Mouse (Mus musculus) ES-Bruce4 (cell line): ENCODE results near the gene Gm13275. TPM values are rescaled to one million over a fixed set of nuclear protein-coding genes. Genes with fewer than 3 reads are reported as not detected.
"Not testable (repeated sequence)": the region's sequence is repeated elsewhere in the genome, so short reads cannot be mapped to it uniquely, and the experiment has no call there.

Source experiments
- H3K27ac ChIP-seq: 2 replicates; pipeline ENCODE4 v1.5.1; 2012; ENCODE audit warnings: low read length, inconsistent platforms; ENCODE audit not compliant: insufficient read depth
- H3K27me3 ChIP-seq: 2 replicates; pipeline ENCODE4 v1.6.1; 2012; ENCODE audit warnings: mild to moderate bottlenecking, low read length, inconsistent platforms; ENCODE audit not compliant: control insufficient read depth, poor library complexity, insufficient read depth, severe bottlenecking
- H3K36me3 ChIP-seq: 2 replicates; pipeline ENCODE4 v1.6.1; 2012; ENCODE audit warnings: inconsistent platforms, mild to moderate bottlenecking, low read length, moderate library complexity; ENCODE audit not compliant: control insufficient read depth, poor library complexity, insufficient read depth, severe bottlenecking
- H3K4me1 ChIP-seq: one replicate; pipeline ENCODE4 v1.8.1; 2011; ENCODE audit warnings: low read length; ENCODE audit not compliant: control insufficient read depth, insufficient read depth
- H3K4me3 ChIP-seq: 2 replicates; pipeline ENCODE4 v1.5.1; 2011; ENCODE audit warnings: low read depth, mild to moderate bottlenecking, low read length
- H3K9ac ChIP-seq: 2 replicates; pipeline ENCODE4 v1.6.1; 2012; ENCODE audit warnings: low read depth, mild to moderate bottlenecking, inconsistent platforms; ENCODE audit not compliant: poor library complexity, severe bottlenecking
- H3K9me3 ChIP-seq: replicated peaks from 2 replicates; pipeline ENCODE4 v1.6.1; 2012; ENCODE audit warnings: mild to moderate bottlenecking, low read length, inconsistent platforms; ENCODE audit not compliant: control insufficient read depth, poor library complexity, insufficient read depth, severe bottlenecking
- CTCF ChIP-seq: IDR thresholded peaks from one replicate; pipeline ENCODE4 v1.8.1; 2011; ENCODE audit warnings: low read depth, low read length
- polyA plus RNA-seq: library from polyadenylated mRNA; stranded (reverse); fragments of >200 nt; gene quantifications from 2 replicates; pipeline ENCODE4 v1.2.4, GENCODE M21; 2011; ENCODE audit warnings: low read depth; ENCODE audit not compliant: missing spikeins, insufficient read depth, insufficient read length

Gene Gm13275
- polyA plus RNA-seq, 1 experiment = not detected

DNA sequence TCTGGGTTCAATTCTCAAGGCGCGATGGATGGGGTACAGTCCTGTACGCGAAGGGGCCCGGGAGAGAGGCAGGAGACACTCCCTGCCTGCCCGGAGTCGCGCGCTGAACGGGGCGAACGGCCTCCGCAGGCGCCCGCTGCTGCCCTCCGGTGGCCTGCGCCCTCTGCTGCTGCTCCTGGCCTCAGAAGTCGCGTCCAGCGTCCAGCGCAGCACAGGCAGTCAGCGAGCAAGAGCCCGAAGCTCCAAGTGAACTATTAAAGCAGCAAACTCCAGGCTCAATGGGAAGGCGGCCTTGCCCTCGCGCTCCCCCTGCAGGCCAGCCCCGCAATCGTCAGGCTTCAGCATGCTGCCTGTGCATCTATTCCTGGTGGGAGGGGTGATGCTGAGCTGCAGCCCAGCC lies 33.9 kb upstream of the Gm13275 start:
- not testable (repeated sequence) for H3K36me3 ChIP-seq, H3K9ac ChIP-seq, H3K9me3 ChIP-seq, H3K4me1 ChIP-seq, H3K27me3 ChIP-seq, H3K27ac ChIP-seq
- H3K4me3 ChIP-seq = peak overlapping the region; percentile 28
- TF ChIP-seq CTCF = peak; percentile 12

DNA sequence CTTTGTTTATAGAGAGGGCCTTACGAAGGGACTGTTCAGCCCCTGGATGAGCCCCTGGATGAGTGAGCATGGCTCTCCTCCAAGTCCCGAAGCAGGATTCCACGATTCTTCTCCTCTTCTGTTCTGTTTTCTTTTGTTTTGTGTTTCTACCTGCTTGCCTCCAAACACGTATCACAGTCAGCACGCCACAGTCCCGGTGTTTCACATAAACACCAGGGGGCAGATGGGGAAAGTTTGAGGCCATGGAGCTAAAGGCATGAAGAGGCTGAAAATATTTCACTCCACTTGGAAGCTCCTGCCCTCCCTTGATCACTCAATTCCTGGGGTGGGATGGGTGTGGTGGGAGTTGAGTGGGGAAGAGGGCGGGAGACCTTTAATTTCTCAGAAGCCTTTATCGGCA lies 32.5 kb upstream of the Gm13275 start:
- H3K9me3 ChIP-seq, H3K27me3 ChIP-seq, H3K27ac ChIP-seq, H3K9ac ChIP-seq, H3K4me3 ChIP-seq, H3K4me1 ChIP-seq, H3K36me3 ChIP-seq: not testable (repeated sequence)

DNA sequence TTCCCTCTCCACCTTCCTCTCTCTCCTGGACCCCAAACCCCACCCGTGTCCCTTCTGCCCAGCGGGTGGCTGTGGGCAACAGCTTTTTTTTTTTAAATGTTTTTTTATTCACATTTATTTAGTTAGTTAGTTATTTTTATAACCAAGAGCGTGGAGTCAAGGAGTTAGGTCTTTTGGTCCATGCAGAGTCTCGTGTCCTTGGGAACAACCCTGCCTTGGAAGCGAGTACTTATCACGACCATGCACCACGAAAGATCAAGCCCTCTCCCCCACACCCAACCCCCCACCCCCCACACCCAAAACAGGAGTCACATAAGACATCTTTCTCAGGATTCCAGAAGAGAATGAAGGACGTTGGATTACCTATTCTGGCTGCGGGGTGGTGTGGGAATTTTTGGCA lies 31.9 kb upstream of the Gm13275 start:
- not testable (repeated sequence) for H3K9me3 ChIP-seq, H3K36me3 ChIP-seq, H3K27ac ChIP-seq, H3K9ac ChIP-seq, H3K4me3 ChIP-seq, H3K4me1 ChIP-seq, H3K27me3 ChIP-seq

DNA sequence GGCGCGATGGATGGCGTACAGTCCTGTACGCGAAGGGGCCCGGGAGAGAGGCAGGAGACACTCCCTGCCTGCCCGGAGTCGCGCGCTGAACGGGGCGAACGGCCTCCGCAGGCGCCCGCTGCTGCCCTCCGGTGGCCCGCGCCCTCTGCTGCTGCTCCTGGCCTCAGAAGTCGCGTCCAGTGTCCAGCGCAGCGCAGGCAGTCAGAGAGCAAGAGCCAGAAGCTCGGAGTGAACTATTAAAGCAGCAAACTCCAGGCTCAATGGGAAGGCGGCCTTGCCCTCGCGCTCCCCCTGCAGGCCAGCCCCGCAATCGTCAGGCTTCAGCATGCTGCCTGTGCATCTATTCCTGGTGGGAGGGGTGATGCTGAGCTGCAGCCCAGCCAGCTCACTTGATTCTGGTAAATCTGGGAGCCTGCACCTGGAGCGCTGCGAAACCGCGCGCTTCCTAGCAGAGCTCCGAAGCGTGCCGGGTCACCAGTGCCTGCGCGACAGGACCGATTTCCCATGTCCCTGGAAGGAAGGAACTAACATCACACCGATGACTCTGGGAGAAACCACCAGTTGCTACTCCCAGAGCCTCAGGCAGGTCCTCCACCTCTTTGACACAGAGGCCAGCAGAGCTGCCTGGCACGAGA lies 30.8 kb upstream of the Gm13275 start:
- H3K27ac ChIP-seq, H3K9me3 ChIP-seq, H3K27me3 ChIP-seq, H3K4me1 ChIP-seq, H3K36me3 ChIP-seq: not testable (repeated sequence)
- Histone ChIP-seq H3K4me3 (peak overlapping the region; percentile 39), H3K9ac (peak overlapping the region; percentile 68; the same call in 1 of the 2 replicates)
- peak; percentile 2 for TF ChIP-seq CTCF

DNA sequence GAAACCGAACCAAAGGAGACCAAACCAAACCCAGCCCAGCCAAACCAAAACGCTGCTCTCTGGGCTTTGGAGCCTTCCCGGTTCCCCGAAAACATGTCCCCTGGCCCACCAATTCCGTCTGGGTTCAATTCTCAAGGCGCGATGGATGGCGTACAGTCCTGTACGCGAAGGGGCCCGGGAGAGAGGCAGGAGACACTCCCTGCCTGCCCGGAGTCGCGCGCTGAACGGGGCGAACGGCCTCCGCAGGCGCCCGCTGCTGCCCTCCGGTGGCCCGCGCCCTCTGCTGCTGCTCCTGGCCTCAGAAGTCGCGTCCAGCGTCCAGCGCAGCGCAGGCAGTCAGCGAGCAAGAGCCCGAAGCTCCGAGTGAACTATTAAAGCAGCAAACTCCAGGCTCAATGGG lies 20.8 kb upstream of the Gm13275 start, which contains the start of gene Gm13290:
Gene Gm13290 (plus strand): TSS at position 301 of the 400 bp plus-strand sequence.
- not testable (repeated sequence) for H3K36me3 ChIP-seq, H3K4me3 ChIP-seq, H3K27ac ChIP-seq, H3K9me3 ChIP-seq, H3K27me3 ChIP-seq, H3K4me1 ChIP-seq, H3K9ac ChIP-seq

DNA sequence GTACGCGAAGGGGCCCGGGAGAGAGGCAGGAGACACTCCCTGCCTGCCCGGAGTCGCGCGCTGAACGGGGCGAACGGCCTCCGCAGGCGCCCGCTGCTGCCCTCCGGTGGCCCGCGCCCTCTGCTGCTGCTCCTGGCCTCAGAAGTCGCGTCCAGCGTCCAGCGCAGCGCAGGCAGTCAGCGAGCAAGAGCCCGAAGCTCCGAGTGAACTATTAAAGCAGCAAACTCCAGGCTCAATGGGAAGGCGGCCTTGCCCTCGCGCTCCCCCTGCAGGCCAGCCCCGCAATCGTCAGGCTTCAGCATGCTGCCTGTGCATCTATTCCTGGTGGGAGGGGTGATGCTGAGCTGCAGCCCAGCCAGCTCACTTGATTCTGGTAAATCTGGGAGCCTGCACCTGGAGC lies 17.7 kb upstream of the Gm13275 start, which contains the start of gene Gm13289:
Gene Gm13289 (plus strand): TSS at position 301 of the 400 bp plus-strand sequence.
- H3K9ac ChIP-seq, H3K36me3 ChIP-seq, H3K27ac ChIP-seq, H3K4me1 ChIP-seq, H3K4me3 ChIP-seq, H3K9me3 ChIP-seq, H3K27me3 ChIP-seq: not testable (repeated sequence)

DNA sequence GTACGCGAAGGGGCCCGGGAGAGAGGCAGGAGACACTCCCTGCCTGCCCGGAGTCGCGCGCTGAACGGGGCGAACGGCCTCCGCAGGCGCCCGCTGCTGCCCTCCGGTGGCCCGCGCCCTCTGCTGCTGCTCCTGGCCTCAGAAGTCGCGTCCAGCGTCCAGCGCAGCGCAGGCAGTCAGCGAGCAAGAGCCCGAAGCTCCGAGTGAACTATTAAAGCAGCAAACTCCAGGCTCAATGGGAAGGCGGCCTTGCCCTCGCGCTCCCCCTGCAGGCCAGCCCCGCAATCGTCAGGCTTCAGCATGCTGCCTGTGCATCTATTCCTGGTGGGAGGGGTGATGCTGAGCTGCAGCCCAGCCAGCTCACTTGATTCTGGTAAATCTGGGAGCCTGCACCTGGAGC lies 14.7 kb upstream of the Gm13275 start, which contains the start of gene Gm13272:
Gene Gm13272 (plus strand): TSS at position 301 of the 400 bp plus-strand sequence.
- not testable (repeated sequence) for H3K9me3 ChIP-seq, H3K36me3 ChIP-seq, H3K27me3 ChIP-seq, H3K9ac ChIP-seq, H3K27ac ChIP-seq, H3K4me1 ChIP-seq, H3K4me3 ChIP-seq

DNA sequence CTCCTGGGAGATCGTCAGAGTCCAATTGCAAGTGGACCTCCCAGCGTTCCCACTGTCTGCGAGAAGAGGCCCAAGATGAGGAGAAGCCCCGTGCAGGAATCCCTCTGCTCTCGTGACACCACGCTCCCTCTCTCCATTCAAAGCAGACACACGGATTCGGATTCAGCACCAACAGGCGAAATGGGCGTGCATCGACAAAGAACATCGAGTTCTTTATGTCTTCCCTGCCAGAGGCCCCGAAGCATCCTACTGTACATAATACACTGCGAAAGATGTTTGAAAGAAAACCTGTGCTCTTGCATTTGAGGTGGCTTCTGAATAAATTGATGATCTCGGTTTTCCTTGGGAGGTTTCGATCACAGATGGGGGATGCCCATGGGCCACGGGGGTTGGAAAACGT lies 14.0 kb upstream of the Gm13275 start:
- not testable (repeated sequence) for H3K9ac ChIP-seq, H3K27ac ChIP-seq, H3K36me3 ChIP-seq, H3K4me1 ChIP-seq, H3K9me3 ChIP-seq, H3K27me3 ChIP-seq, H3K4me3 ChIP-seq

DNA sequence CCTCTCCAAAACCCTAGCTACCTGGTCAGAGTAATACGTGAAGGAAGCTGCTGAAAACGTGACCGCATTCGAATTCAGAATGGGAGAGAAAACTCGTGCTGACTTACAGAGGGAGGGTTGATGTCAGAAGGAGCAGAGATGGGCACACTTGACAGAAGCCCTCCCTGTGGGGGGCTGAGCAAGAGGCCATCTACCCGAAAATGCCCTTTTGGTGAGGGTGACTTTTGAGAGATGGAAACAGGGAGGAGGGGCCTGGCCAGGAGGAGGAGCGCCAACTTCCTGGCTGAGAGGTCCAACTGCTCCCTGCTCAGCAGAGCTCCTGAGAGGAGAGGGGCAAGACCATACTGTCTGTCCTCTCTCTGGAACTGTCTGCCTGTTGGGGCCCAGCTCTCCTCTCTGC lies 12.5 kb upstream of the Gm13275 start, which contains the start of gene Ifnz:
Gene Ifnz (plus strand): TSS at position 301 of the 400 bp plus-strand sequence.
- H3K9me3 ChIP-seq, H3K4me1 ChIP-seq, H3K27ac ChIP-seq, H3K27me3 ChIP-seq, H3K9ac ChIP-seq, H3K36me3 ChIP-seq: not testable (repeated sequence)
- H3K4me3 ChIP-seq = peak within 1 kb of the TSS; percentile 51

DNA sequence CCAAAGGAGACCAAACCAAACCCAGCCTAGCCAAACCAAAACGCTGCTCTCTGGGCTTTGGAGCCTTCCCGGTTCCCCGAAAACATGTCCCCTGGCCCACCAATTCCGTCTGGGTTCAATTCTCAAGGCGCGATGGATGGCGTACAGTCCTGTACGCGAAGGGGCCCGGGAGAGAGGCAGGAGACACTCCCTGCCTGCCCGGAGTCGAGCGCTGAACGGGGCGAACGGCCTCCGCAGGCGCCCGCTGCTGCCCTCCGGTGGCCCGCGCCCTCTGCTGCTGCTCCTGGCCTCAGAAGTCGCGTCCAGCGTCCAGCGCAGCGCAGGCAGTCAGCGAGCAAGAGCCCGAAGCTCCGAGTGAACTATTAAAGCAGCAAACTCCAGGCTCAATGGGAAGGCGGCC lies 12.0 kb upstream of the Gm13275 start:
- H3K9ac ChIP-seq, H3K27ac ChIP-seq, H3K36me3 ChIP-seq, H3K9me3 ChIP-seq, H3K27me3 ChIP-seq, H3K4me1 ChIP-seq: not testable (repeated sequence)
- peak overlapping the region; percentile 51 for H3K4me3 ChIP-seq
